Mouse (Mus musculus) stomach, postnatal 0 days (tissue): ENCODE data around the gene 1700020N01Rik.

Source experiments
- CTCF ChIP-seq: IDR thresholded peaks from 2 replicates; pipeline ENCODE4 v1.5.1; 2016; ENCODE audit warnings: antibody characterized with exemption, low read depth, mild to moderate bottlenecking, moderate library complexity
- EP300 ChIP-seq: optimal IDR thresholded peaks from 2 replicates; pipeline ENCODE3; 2016; ENCODE audit warnings: antibody characterized with exemption

DNA sequence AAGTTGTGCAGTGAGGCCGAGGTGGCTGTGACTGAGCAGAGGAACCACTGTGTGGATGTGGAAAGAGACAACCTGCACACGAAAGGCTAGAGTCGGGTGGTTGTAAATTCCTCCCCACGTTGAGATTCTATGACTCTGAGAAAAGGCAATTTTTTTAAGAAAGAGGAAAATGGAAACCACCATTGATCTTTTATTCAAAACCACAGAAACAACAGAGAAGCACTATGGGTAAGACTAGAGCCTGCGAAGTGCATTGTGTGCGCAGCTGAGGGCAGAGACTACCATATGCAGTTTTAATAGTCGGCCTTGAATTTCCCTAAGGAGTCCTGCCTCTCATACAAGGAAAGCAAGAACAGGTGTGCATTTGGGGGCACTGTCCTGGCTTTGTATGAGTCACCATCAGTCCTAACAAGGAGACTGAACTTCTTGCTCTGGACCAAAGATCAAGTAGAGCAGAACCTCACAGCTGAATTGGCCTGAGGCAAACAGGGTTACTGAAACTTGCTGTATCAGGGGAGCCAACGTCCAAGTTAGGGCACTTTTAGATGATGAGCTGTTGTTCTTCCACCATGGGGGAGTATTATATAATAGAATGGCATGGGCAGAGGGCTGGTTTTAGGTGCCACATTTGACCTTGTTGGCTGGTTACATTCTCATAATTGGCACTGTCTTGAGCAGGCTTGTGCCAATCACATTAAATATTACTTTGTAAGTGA, 39.8 kb upstream of the 1700020N01Rik start:
- TF ChIP-seq CTCF (no peak), EP300 (no peak)
